Mouse (Mus musculus): ENCODE measurements around the gene Sccpdh. TPM values are rescaled to one million over a fixed set of nuclear protein-coding genes. Genes with fewer than 3 reads are reported as not detected.
"Not testable (repeated sequence)": the region's sequence is repeated elsewhere in the genome, so short reads cannot be mapped to it uniquely, and the experiment has no call there.

The Sccpdh gene
- total and polyA plus RNA-seq, 3 experiments = 10.3 to 22.2 (median 18.9) TPM

GRCm38 (mm10) chr1:179679326-179679725, 11.3 kb downstream of the Sccpdh start:
- Histone ChIP-seq H3K4me1 (ENCODE audit: control insufficient read depth in 1 of 2, insufficient read depth in 2 of 2) (peaks cover 3 to 6% of the 10 kb centered on the region in 2 experiments; a peak in 3 of 4 replicates), H3K79me2 (replicated peaks; ENCODE audit: control insufficient read depth, extremely low read depth, insufficient read depth, poor library complexity, severe bottlenecking) (no peaks in the 10 kb centered on the region), H3K4me2 (ENCODE audit: insufficient read depth, low read depth, poor library complexity, severe bottlenecking) (no peak overlapping the region), H3K4me3 (replicated peaks in 1 of 3; ENCODE audit: low read depth in 2 of 3, low read length in 2 of 3, poor library complexity in 1 of 3) (no peak overlapping the region), H3K27me3 (replicated peaks) (no peaks in the 10 kb centered on the region), H3K9me3 (replicated peaks; ENCODE audit: low read length) (no peaks in the 10 kb centered on the region), H3K9ac (ENCODE audit: insufficient read depth, low read depth) (no peak overlapping the region), H3K27ac (ENCODE audit: insufficient read depth, low read depth) (no peak overlapping the region), H3K36me3 (replicated peaks in 1 of 2; ENCODE audit: control insufficient read depth in 1 of 2, insufficient read depth in 1 of 2, low read length in 1 of 2) (peaks cover 10 to 20% of the 10 kb centered on the region in 2 experiments)
- TF ChIP-seq EP300 (IDR thresholded peaks at IDR 0.05; ENCODE audit: low read length) (no peak), ETS1 (conservative IDR thresholded peaks at IDR 0.05; ENCODE audit: low read depth, low read length) (no peak), POLR2A (IDR thresholded peaks at IDR 0.05; ENCODE audit: low read depth, low read length) (no peak), NRF1 (IDR thresholded peaks at IDR 0.05; ENCODE audit: low read depth, low read length) (no peak), JUN (IDR thresholded peaks at IDR 0.05; ENCODE audit: insufficient read depth, low read depth, low read length) (no peak), JUND (conservative IDR thresholded peaks at IDR 0.05; ENCODE audit: low read depth, low read length) (no peak), CTCF (conservative IDR thresholded peaks at IDR 0.05 in 1 of 2, IDR thresholded peaks at IDR 0.05 in 1 of 2; ENCODE audit: low read depth in 2 of 2, low read length in 2 of 2) (no peak), ZC3H11A (IDR thresholded peaks at IDR 0.05; ENCODE audit: low read depth, low read length) (no peak), ZNF384 (IDR thresholded peaks at IDR 0.05; ENCODE audit: low read depth, low read length) (no peak), TBP (conservative IDR thresholded peaks at IDR 0.05; ENCODE audit: low read depth, low read length) (no peak)
- in situ Hi-C loops (cut with MboI; ENCODE audit: low pct_ligation_motif_present, low pct_unique_long_range_greater_than_20kb, low sequenced_read_pairs) (no loop called here), dilution Hi-C loops (cut with MboI; ENCODE audit: extremely low pct_ligation_motif_present, extremely low pct_unique_long_range_greater_than_20kb, low sequenced_read_pairs) (no loop called here)
- no peak for DNase-seq (ENCODE audit: extremely low read depth)

GRCm38 (mm10) chr1:179682753-179683152, 14.7 kb downstream of the Sccpdh start:
- H3K9me3 ChIP-seq (replicated peaks; ENCODE audit: low read length); H3K9ac ChIP-seq (ENCODE audit: insufficient read depth, low read depth); dilution Hi-C loops (cut with MboI; ENCODE audit: extremely low pct_ligation_motif_present, extremely low pct_unique_long_range_greater_than_20kb, low sequenced_read_pairs); H3K27ac ChIP-seq (ENCODE audit: insufficient read depth, low read depth); H3K4me3 ChIP-seq (replicated peaks in 1 of 3; ENCODE audit: low read depth in 2 of 3, low read length in 2 of 3, poor library complexity in 1 of 3); H3K4me1 ChIP-seq (ENCODE audit: control insufficient read depth in 1 of 2, insufficient read depth in 2 of 2); H3K27me3 ChIP-seq (replicated peaks); H3K4me2 ChIP-seq (ENCODE audit: insufficient read depth, low read depth, poor library complexity, severe bottlenecking); DNase-seq (ENCODE audit: extremely low read depth); H3K79me2 ChIP-seq (replicated peaks; ENCODE audit: control insufficient read depth, extremely low read depth, insufficient read depth, poor library complexity, severe bottlenecking): not testable (repeated sequence)
- in situ Hi-C loops (cut with MboI; ENCODE audit: low pct_ligation_motif_present, low pct_unique_long_range_greater_than_20kb, low sequenced_read_pairs) = loop anchor here (10.0 kb wide), 1 partner anchor 52 kb away; no protein-coding TSS in a partner anchor
- H3K36me3 ChIP-seq (replicated peaks in 1 of 2; ENCODE audit: control insufficient read depth in 1 of 2, insufficient read depth in 1 of 2, low read length in 1 of 2) = peaks cover 10 to 18% of the 10 kb centered on the region in 2 experiments

GRCm38 (mm10) chr1:179686348-179686747, 18.3 kb downstream of the Sccpdh start:
- Histone ChIP-seq H3K27ac (ENCODE audit: insufficient read depth, low read depth) (no peak overlapping the region), H3K4me2 (ENCODE audit: insufficient read depth, low read depth, poor library complexity, severe bottlenecking) (no peak overlapping the region), H3K4me3 (replicated peaks in 1 of 3; ENCODE audit: low read depth in 2 of 3, low read length in 2 of 3, poor library complexity in 1 of 3) (no peak overlapping the region), H3K4me1 (ENCODE audit: control insufficient read depth in 1 of 2, insufficient read depth in 2 of 2) (no peaks in the 10 kb centered on the region), H3K36me3 (replicated peaks in 1 of 2; ENCODE audit: control insufficient read depth in 1 of 2, insufficient read depth in 1 of 2, low read length in 1 of 2) (peaks cover 8 to 13% of the 10 kb centered on the region in 2 experiments), H3K9ac (ENCODE audit: insufficient read depth, low read depth) (no peak overlapping the region), H3K79me2 (replicated peaks; ENCODE audit: control insufficient read depth, extremely low read depth, insufficient read depth, poor library complexity, severe bottlenecking) (no peaks in the 10 kb centered on the region), H3K27me3 (replicated peaks) (no peaks in the 10 kb centered on the region), H3K9me3 (replicated peaks; ENCODE audit: low read length) (no peaks in the 10 kb centered on the region)
- dilution Hi-C loops (cut with MboI; ENCODE audit: extremely low pct_ligation_motif_present, extremely low pct_unique_long_range_greater_than_20kb, low sequenced_read_pairs) = no loop called here
- TF ChIP-seq HCFC1 (IDR thresholded peaks at IDR 0.05; ENCODE audit: low read depth, low read length) = no peak
- no peak for TF ChIP-seq JUND (conservative IDR thresholded peaks at IDR 0.05; ENCODE audit: low read depth, low read length)
- in situ Hi-C loops (cut with MboI; ENCODE audit: low pct_ligation_motif_present, low pct_unique_long_range_greater_than_20kb, low sequenced_read_pairs) = loop anchor here (10.0 kb wide), 1 partner anchor 48 kb away; no protein-coding TSS in a partner anchor
- DNase-seq (ENCODE audit: extremely low read depth) = no peak

Measured in CH12.LX (cell line).